Mouse (Mus musculus): ENCODE results near the gene Pygb. TPM values are rescaled to one million over a fixed set of nuclear protein-coding genes. Genes with fewer than 3 reads are reported as not detected.

The Pygb gene
- total and polyA plus RNA-seq, 3 experiments, result 36.4 to 47.7 (median 43.2) TPM

DNA sequence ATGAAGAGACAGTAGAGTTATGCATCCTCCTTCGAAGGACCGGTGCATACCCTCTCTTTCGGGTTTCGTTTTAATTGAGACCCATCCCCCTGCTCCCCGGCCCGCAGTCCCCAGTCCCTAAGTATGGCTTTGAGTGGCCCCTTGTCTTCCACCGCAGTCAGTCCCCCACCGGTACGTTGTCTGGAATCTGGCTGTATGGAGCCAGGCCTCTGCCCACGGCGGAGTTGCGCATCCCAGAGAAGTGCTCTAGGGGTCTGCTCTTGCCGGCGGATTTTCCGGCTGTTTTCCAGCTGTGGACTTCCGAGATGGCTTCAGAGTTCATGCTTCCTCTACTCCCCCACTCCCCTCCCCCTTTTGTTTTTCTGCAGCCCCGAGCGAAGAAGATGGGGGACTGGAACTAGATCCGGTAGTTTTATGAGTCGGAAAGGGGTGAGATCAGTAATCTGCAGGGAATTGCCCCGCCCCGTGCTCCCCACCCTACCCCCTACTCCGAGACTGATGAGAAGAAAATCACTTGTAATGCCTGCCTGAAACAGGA is 768 bp downstream of the Pygb start:
- H3K9ac ChIP-seq (ENCODE audit: insufficient read depth, low read depth), result peak overlapping the region; percentile 53
- peak overlapping the region; percentile 80 to 96 (median 93) for H3K4me3 ChIP-seq (replicated peaks in 1 of 3; ENCODE audit: low read depth in 2 of 3, low read length in 2 of 3, poor library complexity in 1 of 3)
- TF ChIP-seq TCF12 (IDR thresholded peaks at IDR 0.05; ENCODE audit: low read depth, low read length), result no peak
- TF ChIP-seq CHD2 (IDR thresholded peaks at IDR 0.05; ENCODE audit: low read length), result peak; percentile 54; the same call in 1 of the 2 replicates
- TF ChIP-seq MEF2A (IDR thresholded peaks at IDR 0.05; ENCODE audit: borderline replicate concordance, low read depth, low read length), result no peak
- no peak for TF ChIP-seq JUN (IDR thresholded peaks at IDR 0.05; ENCODE audit: insufficient read depth, low read depth, low read length)
- TF ChIP-seq GABPA (IDR thresholded peaks at IDR 0.05; ENCODE audit: insufficient replicate concordance, low read depth, low read length), result no peak
- TF ChIP-seq UBTF (IDR thresholded peaks at IDR 0.05; ENCODE audit: low read depth, low read length), result no peak
- DNase-seq (ENCODE audit: extremely low read depth), result peak; percentile 37
- dilution Hi-C loops (cut with MboI; ENCODE audit: extremely low pct_ligation_motif_present, extremely low pct_unique_long_range_greater_than_20kb, low sequenced_read_pairs) (no loop called here), in situ Hi-C loops (cut with MboI; ENCODE audit: low pct_ligation_motif_present, low pct_unique_long_range_greater_than_20kb, low sequenced_read_pairs) (no loop called here)
- H3K9me3 ChIP-seq (replicated peaks; ENCODE audit: low read length), result no peaks in the 10 kb centered on the region
- no peak overlapping the region for H3K27ac ChIP-seq (ENCODE audit: insufficient read depth, low read depth)
- H3K79me2 ChIP-seq (replicated peaks; ENCODE audit: control insufficient read depth, extremely low read depth, insufficient read depth, poor library complexity, severe bottlenecking), result peaks cover 7% of the 10 kb centered on the region
- no peaks in the 10 kb centered on the region for H3K27me3 ChIP-seq (replicated peaks)
- peaks cover 6 to 26% of the 10 kb centered on the region in 2 experiments for H3K36me3 ChIP-seq (replicated peaks in 1 of 2; ENCODE audit: control insufficient read depth in 1 of 2, insufficient read depth in 1 of 2, low read length in 1 of 2)
- peak overlapping the region; percentile 68 for H3K4me2 ChIP-seq (ENCODE audit: insufficient read depth, low read depth, poor library complexity, severe bottlenecking)
- H3K4me1 ChIP-seq (ENCODE audit: control insufficient read depth in 1 of 2, insufficient read depth in 2 of 2), result peaks cover 0 to 32% of the 10 kb centered on the region in 2 experiments; a peak in 2 of 4 replicates

DNA sequence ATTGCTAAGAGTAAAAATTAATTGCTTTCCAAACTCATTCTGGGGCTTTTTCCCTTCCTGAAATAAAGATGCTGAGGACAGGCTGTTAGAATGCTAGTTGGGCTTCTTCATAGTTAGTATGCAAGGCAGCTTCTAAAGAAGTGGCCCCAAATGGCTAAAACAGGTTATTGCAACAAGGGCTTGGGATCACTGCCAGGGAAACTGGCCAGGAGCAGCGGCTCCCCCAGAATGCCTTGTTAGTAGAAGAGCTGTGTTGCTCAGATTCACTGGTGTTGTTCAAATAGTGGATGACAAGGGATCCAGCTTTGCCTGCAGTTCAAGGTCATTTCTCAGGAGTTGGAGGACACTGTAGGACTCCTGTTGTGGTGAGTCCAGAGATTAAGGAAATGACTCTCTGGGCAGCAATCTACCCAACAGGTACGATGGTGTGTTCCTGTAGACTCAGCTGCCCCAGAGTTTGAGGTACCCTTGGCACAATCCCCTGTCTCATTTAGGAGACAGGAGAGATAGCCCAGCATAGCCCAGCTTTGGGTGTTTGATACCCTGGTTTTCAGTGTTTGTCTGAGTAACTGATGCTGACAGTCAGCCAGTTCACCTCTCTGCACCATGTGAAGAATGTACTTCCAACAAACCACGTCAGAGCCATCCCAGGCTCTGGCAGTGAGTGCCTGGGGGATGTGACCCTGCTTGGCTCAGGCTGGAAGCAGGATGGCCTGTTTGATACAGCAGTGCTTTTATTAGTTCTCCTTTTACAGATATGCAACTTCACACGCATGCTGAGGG is 2.4 kb downstream of the Pygb start:
- no peak for TF ChIP-seq IRF4 (IDR thresholded peaks at IDR 0.05; ENCODE audit: low read depth, low read length)
- TF ChIP-seq BHLHE40 (IDR thresholded peaks at IDR 0.05; ENCODE audit: low read depth, low read length), result no peak
- no peak for TF ChIP-seq UBTF (IDR thresholded peaks at IDR 0.05; ENCODE audit: low read depth, low read length)
- no peak for TF ChIP-seq ZNF384 (IDR thresholded peaks at IDR 0.05; ENCODE audit: low read depth, low read length)
- TF ChIP-seq POLR2A (IDR thresholded peaks at IDR 0.05; ENCODE audit: low read depth, low read length), result no peak
- TF ChIP-seq PAX5 (IDR thresholded peaks at IDR 0.05; ENCODE audit: low read length), result no peak
- no peak for TF ChIP-seq JUN (IDR thresholded peaks at IDR 0.05; ENCODE audit: insufficient read depth, low read depth, low read length)
- Histone ChIP-seq H3K9me3 (replicated peaks; ENCODE audit: low read length) (no peaks in the 10 kb centered on the region), H3K27ac (ENCODE audit: insufficient read depth, low read depth) (no peak overlapping the region), H3K79me2 (replicated peaks; ENCODE audit: control insufficient read depth, extremely low read depth, insufficient read depth, poor library complexity, severe bottlenecking) (peaks cover 7% of the 10 kb centered on the region), H3K36me3 (replicated peaks in 1 of 2; ENCODE audit: control insufficient read depth in 1 of 2, insufficient read depth in 1 of 2, low read length in 1 of 2) (peaks cover 13 to 42% of the 10 kb centered on the region in 2 experiments), H3K4me1 (ENCODE audit: control insufficient read depth in 1 of 2, insufficient read depth in 2 of 2) (peaks cover 0 to 26% of the 10 kb centered on the region in 2 experiments; a peak in 2 of 4 replicates), H3K4me2 (ENCODE audit: insufficient read depth, low read depth, poor library complexity, severe bottlenecking) (no peak overlapping the region), H3K4me3 (replicated peaks in 1 of 3; ENCODE audit: low read depth in 2 of 3, low read length in 2 of 3, poor library complexity in 1 of 3) (no peak overlapping the region), H3K9ac (ENCODE audit: insufficient read depth, low read depth) (no peak overlapping the region), H3K27me3 (replicated peaks) (no peaks in the 10 kb centered on the region)
- dilution Hi-C loops (cut with MboI; ENCODE audit: extremely low pct_ligation_motif_present, extremely low pct_unique_long_range_greater_than_20kb, low sequenced_read_pairs), result no loop called here
- no peak for DNase-seq (ENCODE audit: extremely low read depth)
- in situ Hi-C loops (cut with MboI; ENCODE audit: low pct_ligation_motif_present, low pct_unique_long_range_greater_than_20kb, low sequenced_read_pairs), result no loop called here
